Mouse (Mus musculus): ENCODE measurements at regions not wholly inside any gene's neighbourhood (a gene's known extent, or its start where the extent isn't known, plus 50 kb on each side); places are given as distances from the start of the nearest gene placed in this dataset.

GRCm38 (mm10) chr12:112235841-112236240 is 89.8 kb downstream of the Kif26a start:
- H3K9me3 ChIP-seq (ENCODE audit: control insufficient read depth, low read length), result no peaks in the 10 kb centered on the region
- peaks cover 5% of the 10 kb centered on the region; the same call in 1 of the 2 replicates for H3K27me3 ChIP-seq (replicated peaks; ENCODE audit: control insufficient read depth, insufficient read depth, low read length)
- WGBS, result 60% methylated on average over 4 of the region's 4 CpGs
- no peak for ATAC-seq
- H3K27ac ChIP-seq (ENCODE audit: low read length), result no peak overlapping the region
- H3K9ac ChIP-seq (ENCODE audit: low read depth, low read length), result no peak overlapping the region
- 0 out of 2 replicates have a peak, but pooled peaks cover 3% of the 10 kb centered on the region for H3K4me1 ChIP-seq (ENCODE audit: control insufficient read depth, insufficient read depth, low read length)
- no peak overlapping the region for H3K4me3 ChIP-seq (ENCODE audit: low read length)
- H3K36me3 ChIP-seq (ENCODE audit: control insufficient read depth, insufficient read depth, low read length), result no peaks in the 10 kb centered on the region
- H3K4me2 ChIP-seq (ENCODE audit: low read depth, low read length), result no peak overlapping the region

DNA sequence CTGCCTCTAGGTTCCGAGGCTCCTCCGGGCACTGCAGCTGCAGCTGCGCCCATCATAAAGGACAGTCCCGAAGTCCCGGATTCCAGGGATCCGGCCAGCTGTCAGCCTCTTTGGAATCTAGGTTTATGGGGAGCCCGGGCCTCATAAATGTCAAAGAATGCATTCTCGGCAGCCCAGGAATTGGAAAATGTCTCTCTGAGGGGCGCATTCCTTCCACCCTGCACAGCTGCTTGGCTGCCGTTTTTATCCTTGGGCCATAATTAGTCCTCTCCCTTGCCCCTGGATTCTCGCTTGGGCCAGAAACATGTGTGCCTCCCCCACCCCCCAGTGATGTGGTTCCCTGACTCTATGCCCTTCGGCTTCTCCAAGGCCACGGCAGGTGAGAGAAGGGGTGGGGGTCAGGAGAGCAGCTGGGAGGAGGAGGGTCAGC is 91.1 kb downstream of the Kif26a start:
- ATAC-seq, result no peak
- no peaks in the 10 kb centered on the region for H3K9me3 ChIP-seq (ENCODE audit: control insufficient read depth, low read length)
- H3K4me1 ChIP-seq (ENCODE audit: control insufficient read depth, insufficient read depth, low read length), result 0 out of 2 replicates have a peak, but pooled peaks cover 3% of the 10 kb centered on the region
- no peaks in the 10 kb centered on the region for H3K36me3 ChIP-seq (ENCODE audit: control insufficient read depth, insufficient read depth, low read length)
- no peak overlapping the region for H3K4me3 ChIP-seq (ENCODE audit: low read length)
- WGBS, result 30% methylated on average over 13 of the region's 13 CpGs
- no peak overlapping the region for H3K9ac ChIP-seq (ENCODE audit: low read depth, low read length)
- no peak overlapping the region for H3K27ac ChIP-seq (ENCODE audit: low read length)
- H3K4me2 ChIP-seq (ENCODE audit: low read depth, low read length), result no peak overlapping the region
- peaks cover 5% of the 10 kb centered on the region; the same call in 1 of the 2 replicates for H3K27me3 ChIP-seq (replicated peaks; ENCODE audit: control insufficient read depth, insufficient read depth, low read length)

DNA sequence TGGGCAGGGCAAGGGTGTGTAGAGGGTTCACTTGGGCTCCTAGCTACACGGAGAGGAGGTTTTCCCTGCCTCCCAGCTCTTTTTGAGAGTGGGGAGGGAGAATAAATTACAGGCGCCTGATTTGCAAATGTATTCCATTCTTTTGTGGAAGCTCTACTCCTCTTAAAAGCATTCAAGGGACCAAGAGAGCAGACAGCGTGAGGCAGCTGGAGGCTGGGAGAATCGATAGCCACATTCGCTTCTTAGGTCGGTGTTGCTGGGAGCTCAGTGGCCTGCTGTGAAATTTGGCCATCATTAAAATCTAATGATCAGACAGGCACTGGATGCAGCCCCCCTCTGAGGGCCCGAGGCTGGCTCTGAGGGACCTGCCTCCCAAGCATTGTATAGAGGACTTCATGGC is 92.8 kb downstream of the Kif26a start:
- WGBS, result 39% methylated on average over 7 of the region's 7 CpGs
- Histone ChIP-seq H3K4me2 (ENCODE audit: low read depth, low read length) (no peak overlapping the region), H3K27ac (ENCODE audit: low read length) (no peak overlapping the region), H3K36me3 (ENCODE audit: control insufficient read depth, insufficient read depth, low read length) (no peaks in the 10 kb centered on the region), H3K9ac (ENCODE audit: low read depth, low read length) (no peak overlapping the region), H3K9me3 (ENCODE audit: control insufficient read depth, low read length) (no peaks in the 10 kb centered on the region), H3K4me1 (ENCODE audit: control insufficient read depth, insufficient read depth, low read length) (0 out of 2 replicates have a peak, but pooled peaks cover 3% of the 10 kb centered on the region), H3K27me3 (replicated peaks; ENCODE audit: control insufficient read depth, insufficient read depth, low read length) (peaks cover 5% of the 10 kb centered on the region; the same call in 1 of the 2 replicates), H3K4me3 (ENCODE audit: low read length) (no peak overlapping the region)
- no peak for ATAC-seq

DNA sequence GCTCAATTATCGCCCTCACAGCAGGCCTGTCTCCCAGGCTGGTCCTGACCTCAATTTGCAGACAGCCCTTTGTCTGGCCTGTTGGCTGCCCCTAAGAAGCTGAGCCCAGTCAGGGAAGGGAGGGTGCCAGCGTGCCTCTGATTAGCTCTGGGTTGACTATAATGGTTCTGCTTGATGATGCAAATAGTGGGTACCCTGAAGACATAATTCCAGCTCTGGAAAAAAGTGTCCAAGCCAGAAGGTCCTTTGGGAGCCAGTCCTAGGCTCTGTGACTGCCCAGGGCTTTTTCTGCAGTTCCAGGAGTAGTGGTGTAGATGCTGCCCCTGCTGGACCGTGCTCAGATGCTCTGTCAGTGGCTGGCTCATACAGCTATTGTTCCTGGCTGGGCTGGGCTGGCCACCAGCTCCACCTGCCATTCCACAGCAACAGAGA is 95.7 kb downstream of the Kif26a start:
- Histone ChIP-seq H3K4me1 (ENCODE audit: control insufficient read depth, insufficient read depth, low read length) (0 out of 2 replicates have a peak, but pooled peaks cover 3% of the 10 kb centered on the region), H3K9me3 (ENCODE audit: control insufficient read depth, low read length) (no peaks in the 10 kb centered on the region), H3K27me3 (replicated peaks; ENCODE audit: control insufficient read depth, insufficient read depth, low read length) (peaks cover 3% of the 10 kb centered on the region; the same call in 1 of the 2 replicates), H3K4me2 (ENCODE audit: low read depth, low read length) (no peak overlapping the region), H3K4me3 (ENCODE audit: low read length) (no peak overlapping the region), H3K9ac (ENCODE audit: low read depth, low read length) (no peak overlapping the region), H3K27ac (ENCODE audit: low read length) (no peak overlapping the region), H3K36me3 (ENCODE audit: control insufficient read depth, insufficient read depth, low read length) (no peaks in the 10 kb centered on the region)
- no peak for ATAC-seq
- WGBS, result 28% methylated on average over 3 of the region's 3 CpGs

DNA sequence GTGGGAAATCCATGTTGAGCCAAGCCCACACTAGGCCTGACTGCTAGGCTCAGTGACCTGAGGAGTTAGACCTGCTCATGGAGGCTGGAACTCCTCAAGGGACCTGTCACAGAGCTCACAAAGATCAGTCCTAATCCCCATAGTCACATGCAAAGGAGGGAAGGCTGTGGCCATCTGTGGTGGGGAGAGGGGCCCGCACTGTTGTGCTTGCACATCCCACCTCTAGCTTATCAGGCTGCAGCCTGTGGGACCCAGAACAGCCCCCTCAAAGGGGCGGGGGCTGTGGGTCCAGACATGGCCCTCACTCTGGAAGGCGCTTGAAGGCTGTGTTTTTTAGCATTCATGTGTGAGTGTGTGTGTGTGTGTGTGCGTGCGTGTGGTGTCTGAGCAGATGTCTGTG is 97.2 kb downstream of the Kif26a start:
- Histone ChIP-seq H3K4me3 (ENCODE audit: low read length) (no peak overlapping the region), H3K9ac (ENCODE audit: low read depth, low read length) (no peak overlapping the region), H3K4me2 (ENCODE audit: low read depth, low read length) (no peak overlapping the region), H3K9me3 (ENCODE audit: control insufficient read depth, low read length) (no peaks in the 10 kb centered on the region), H3K36me3 (ENCODE audit: control insufficient read depth, insufficient read depth, low read length) (no peaks in the 10 kb centered on the region), H3K4me1 (ENCODE audit: control insufficient read depth, insufficient read depth, low read length) (no peaks in the 10 kb centered on the region), H3K27ac (ENCODE audit: low read length) (no peak overlapping the region), H3K27me3 (replicated peaks; ENCODE audit: control insufficient read depth, insufficient read depth, low read length) (no peaks in the 10 kb centered on the region)
- WGBS, result 84% methylated on average over 5 of the region's 5 CpGs
- no peak for ATAC-seq

DNA sequence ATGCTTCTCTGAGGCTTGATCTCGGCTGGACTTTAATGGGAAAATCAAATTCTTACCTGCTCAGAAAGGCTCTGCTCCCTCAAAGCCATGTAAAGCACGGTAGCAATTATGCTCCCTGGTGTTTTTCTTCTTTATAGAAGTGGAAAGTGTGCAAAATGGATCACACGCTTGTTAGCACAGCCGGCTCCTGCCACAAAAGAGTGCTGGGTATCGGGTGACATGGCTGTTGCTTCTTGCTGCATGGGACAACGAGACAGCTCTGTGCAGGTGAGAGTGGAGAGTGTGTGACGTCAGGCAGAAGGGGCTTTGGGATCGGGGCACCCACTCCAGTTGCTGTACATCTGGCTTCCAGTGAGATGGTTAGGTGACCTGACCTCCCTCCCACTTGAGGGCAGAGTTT is 104.9 kb downstream of the Kif26a start:
- H3K9ac ChIP-seq (ENCODE audit: low read depth, low read length), result no peak overlapping the region
- H3K9me3 ChIP-seq (ENCODE audit: control insufficient read depth, low read length), result no peaks in the 10 kb centered on the region
- no peak for ATAC-seq
- no peaks in the 10 kb centered on the region for H3K27me3 ChIP-seq (replicated peaks; ENCODE audit: control insufficient read depth, insufficient read depth, low read length)
- peaks cover 4% of the 10 kb centered on the region; the same call in 1 of the 2 replicates for H3K4me1 ChIP-seq (ENCODE audit: control insufficient read depth, insufficient read depth, low read length)
- H3K27ac ChIP-seq (ENCODE audit: low read length), result no peak overlapping the region
- H3K36me3 ChIP-seq (ENCODE audit: control insufficient read depth, insufficient read depth, low read length), result no peaks in the 10 kb centered on the region
- H3K4me3 ChIP-seq (ENCODE audit: low read length), result no peak overlapping the region
- 69% methylated on average over 8 of the region's 8 CpGs for WGBS
- H3K4me2 ChIP-seq (ENCODE audit: low read depth, low read length), result no peak overlapping the region

DNA sequence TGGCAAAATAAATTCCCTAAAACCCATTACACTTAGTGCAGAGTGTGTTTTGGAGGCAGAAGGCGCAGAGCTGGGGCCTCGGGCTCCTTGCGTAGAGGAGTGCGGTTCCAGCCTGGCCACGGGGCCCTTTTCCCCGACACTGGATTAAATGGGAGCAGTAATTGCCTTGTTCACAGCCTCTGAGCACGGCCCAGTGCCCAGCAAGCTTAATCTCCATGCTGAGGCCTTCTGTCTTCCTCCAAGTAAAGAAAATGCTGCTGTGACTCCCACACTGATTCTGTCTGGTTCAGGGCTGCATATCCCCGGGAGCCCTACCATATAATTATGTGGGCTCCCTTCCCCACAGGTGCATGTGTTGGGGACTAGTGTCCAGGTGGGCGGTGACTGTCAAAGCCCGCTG is 107.5 kb downstream of the Kif26a start:
- no peak overlapping the region for H3K27ac ChIP-seq (ENCODE audit: low read length)
- H3K27me3 ChIP-seq (replicated peaks; ENCODE audit: control insufficient read depth, insufficient read depth, low read length), result no peaks in the 10 kb centered on the region
- H3K36me3 ChIP-seq (ENCODE audit: control insufficient read depth, insufficient read depth, low read length), result no peaks in the 10 kb centered on the region
- no peak overlapping the region for H3K9ac ChIP-seq (ENCODE audit: low read depth, low read length)
- no peak overlapping the region for H3K4me2 ChIP-seq (ENCODE audit: low read depth, low read length)
- WGBS, result 74% methylated on average over 10 of the region's 10 CpGs
- no peak overlapping the region for H3K4me3 ChIP-seq (ENCODE audit: low read length)
- peaks cover 4% of the 10 kb centered on the region; the same call in 1 of the 2 replicates for H3K4me1 ChIP-seq (ENCODE audit: control insufficient read depth, insufficient read depth, low read length)
- ATAC-seq, result no peak
- no peaks in the 10 kb centered on the region for H3K9me3 ChIP-seq (ENCODE audit: control insufficient read depth, low read length)

- Histone ChIP-seq H3K9ac (ENCODE audit: low read depth, low read length) (no peak overlapping the region), H3K27me3 (replicated peaks; ENCODE audit: control insufficient read depth, insufficient read depth, low read length) (no peaks in the 10 kb centered on the region), H3K27ac (ENCODE audit: low read length) (no peak overlapping the region), H3K4me3 (ENCODE audit: low read length) (no peak overlapping the region), H3K9me3 (ENCODE audit: control insufficient read depth, low read length) (no peaks in the 10 kb centered on the region), H3K36me3 (ENCODE audit: control insufficient read depth, insufficient read depth, low read length) (no peaks in the 10 kb centered on the region), H3K4me2 (ENCODE audit: low read depth, low read length) (no peak overlapping the region), H3K4me1 (ENCODE audit: control insufficient read depth, insufficient read depth, low read length) (peaks cover 4% of the 10 kb centered on the region; the same call in 1 of the 2 replicates)
- no peak for ATAC-seq
- WGBS, result 86% methylated on average over 12 of the region's 12 CpGs
These were observed 109.2 kb downstream of the Kif26a start for GRCm38 (mm10) chr12:112255223-112255622.

DNA sequence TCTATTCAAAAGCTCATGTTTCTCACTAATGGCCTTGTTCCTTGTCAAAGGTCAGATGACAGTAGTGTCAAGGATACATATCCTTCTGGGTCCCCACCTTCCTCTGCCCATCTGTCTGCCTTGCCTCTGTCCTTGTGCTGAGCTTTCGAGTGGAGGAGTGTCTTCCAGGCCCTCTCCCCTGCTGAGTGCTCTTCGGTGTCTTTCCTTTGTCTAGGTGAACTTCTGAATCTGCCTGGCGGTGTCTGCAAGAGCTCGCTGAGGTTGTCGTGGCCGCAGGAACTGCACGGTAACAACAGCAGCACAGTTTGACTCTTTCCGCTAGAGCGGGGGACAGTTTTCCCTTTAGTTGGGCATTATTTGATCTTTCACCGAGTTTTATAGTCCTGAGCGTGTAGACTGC is 111.7 kb downstream of the Kif26a start:
- no peaks in the 10 kb centered on the region for H3K4me1 ChIP-seq (ENCODE audit: control insufficient read depth, insufficient read depth, low read length)
- 60% methylated on average over 11 of the region's 11 CpGs for WGBS
- H3K27ac ChIP-seq (ENCODE audit: low read length), result no peak overlapping the region
- no peaks in the 10 kb centered on the region for H3K36me3 ChIP-seq (ENCODE audit: control insufficient read depth, insufficient read depth, low read length)
- no peaks in the 10 kb centered on the region for H3K9me3 ChIP-seq (ENCODE audit: control insufficient read depth, low read length)
- no peak overlapping the region for H3K9ac ChIP-seq (ENCODE audit: low read depth, low read length)
- no peak for ATAC-seq
- H3K4me2 ChIP-seq (ENCODE audit: low read depth, low read length), result no peak overlapping the region
- no peaks in the 10 kb centered on the region for H3K27me3 ChIP-seq (replicated peaks; ENCODE audit: control insufficient read depth, insufficient read depth, low read length)
- no peak overlapping the region for H3K4me3 ChIP-seq (ENCODE audit: low read length)
